Mouse (Mus musculus): ENCODE results near the gene Rexo5.

- TF ChIP-seq CTCF (IDR thresholded peaks at IDR 0.05; ENCODE audit: low read depth) (no peak), EP300 (IDR thresholded peaks at IDR 0.05; ENCODE audit: low read depth) (no peak)
These were observed 61.2 kb downstream of the Rexo5 start for GRCm38 (mm10) chr7:119855031-119855430.
